Mouse (Mus musculus) ZHBTc4 (cell line): ENCODE data around the gene Tmbim1.

Experiments used
- DNase-seq: peaks from one replicate; pipeline ENCODE4 v3.0.0-alpha.2; 2011; ENCODE audit warnings: low read depth, low spot score

Gene Tmbim1

DNA sequence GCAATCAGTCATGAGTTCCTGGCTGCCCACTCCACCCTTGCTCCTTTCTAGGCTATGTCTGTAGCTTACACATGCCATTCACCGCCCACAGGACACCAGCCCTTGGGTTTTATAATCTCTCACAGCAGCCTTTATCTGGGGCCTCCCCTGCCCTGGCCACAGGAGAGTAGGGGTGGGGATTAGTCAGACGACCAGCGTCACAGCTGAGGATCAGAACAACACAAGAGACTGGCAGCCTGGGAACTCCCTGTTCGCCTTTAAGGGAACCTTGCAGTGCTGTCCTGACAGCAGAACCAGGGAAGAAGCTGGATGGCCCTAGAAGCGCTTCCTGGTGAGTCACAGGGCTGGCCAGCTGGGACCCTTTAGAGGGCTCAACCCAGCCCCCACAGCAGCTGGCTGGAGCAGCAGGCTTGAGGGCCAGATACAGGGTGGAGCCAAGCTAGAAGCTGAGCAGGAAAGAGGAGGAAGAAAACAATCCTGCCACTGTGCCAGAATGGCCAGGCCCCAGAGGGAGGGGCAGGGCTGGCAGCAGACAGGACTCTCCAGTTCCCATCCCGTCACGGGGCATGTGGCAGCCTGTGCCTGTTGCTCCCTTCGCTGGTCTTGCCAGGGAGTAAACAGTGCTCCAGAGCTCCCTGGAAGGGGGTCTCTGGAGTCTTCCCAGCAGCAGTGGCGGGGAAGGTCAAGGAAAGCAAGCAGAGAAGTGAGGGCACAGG, 9.8 kb downstream of the Tmbim1 start:
- no peak for DNase-seq

DNA sequence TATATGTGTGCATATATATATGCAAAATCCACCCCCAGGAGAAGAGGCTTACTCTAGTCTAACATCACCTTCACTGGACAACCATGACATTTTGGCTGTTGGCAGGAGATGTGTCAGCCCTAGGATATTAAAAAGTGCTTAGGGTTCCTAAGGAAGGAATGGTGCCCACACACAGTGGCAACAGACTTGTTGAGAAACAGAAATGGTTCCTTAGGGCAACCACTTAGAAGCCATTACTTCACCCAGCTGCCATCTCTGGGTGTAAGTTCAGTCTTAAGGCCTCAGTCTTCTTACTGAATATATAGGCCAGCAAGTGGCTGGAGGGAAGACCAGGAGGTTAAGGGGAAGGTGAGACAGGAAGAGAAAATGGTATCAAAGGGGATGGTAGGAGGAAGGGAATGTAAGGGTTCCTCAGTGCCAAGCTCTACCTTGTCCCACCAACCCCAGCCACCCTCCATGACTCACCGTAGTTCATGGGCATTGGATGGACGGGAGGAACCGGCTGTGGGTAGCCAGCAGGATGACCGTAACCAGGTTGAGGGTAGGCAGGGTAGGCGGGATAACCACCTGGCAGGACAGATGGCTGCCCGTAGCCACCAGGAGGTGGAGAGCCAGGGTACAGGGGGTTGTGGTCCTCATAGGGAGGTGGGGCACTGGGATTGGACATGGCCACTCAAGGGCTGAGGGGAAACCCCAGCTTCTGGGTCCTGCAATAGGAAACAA, 10.5 kb downstream of the Tmbim1 start:
- DNase-seq: no peak

DNA sequence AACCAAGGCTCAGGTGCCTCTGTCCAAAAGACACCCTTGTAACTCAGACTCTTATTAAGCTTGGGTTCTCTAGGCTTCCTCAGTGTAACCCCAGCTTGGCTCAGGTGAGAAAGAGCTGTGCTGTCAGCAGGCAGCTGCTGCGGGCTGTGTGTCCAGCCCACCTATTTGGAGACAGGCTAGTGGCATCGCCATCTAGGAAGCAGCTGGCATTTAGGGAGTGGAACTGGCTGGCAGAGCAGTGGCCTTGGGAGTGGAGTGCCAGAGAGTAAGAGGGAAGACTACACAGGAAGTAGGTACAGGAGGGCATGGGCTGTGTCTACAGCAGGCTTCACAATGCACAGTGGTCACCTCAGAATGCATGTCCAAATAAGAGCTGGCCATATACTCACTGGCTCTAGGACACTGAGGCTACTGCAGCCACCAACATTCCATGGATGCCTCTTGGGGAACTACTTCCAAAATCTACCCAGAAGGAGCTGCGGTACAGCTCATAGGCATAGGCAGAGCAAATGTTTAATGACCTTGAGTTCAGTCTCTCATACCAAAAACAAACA, 11.3 kb downstream of the Tmbim1 start:
- no peak for DNase-seq

DNA sequence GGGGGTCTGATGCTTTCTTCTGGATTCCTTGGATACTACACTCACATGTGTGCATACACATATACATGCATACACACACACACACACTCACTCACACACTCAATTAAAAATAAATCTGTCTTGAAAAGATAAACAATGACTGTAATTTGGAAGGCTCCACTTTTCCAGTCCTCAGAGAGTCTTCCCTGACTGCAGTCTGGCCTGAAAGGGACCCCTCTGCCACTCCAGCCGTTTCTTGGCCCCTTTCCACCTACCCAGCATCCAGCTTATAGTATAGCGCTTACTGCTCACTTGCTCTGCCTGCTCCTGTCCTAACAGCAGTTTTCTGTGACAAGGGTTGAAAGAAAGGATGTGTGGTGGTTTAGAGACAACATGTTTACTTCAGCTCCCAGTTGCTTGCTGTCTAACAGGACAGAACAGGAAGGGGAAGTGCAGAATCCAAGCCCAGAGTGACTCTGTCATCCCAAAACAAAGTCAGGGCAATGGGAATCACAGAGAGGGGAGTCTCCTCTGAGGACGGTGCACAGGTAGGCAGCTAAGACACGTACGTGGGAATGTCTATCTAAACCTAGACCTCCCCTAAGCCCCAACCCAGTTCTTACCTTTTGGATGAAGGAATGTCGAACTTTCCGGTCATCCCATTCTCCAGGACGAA, 12.0 kb downstream of the Tmbim1 start:
- no peak for DNase-seq

DNA sequence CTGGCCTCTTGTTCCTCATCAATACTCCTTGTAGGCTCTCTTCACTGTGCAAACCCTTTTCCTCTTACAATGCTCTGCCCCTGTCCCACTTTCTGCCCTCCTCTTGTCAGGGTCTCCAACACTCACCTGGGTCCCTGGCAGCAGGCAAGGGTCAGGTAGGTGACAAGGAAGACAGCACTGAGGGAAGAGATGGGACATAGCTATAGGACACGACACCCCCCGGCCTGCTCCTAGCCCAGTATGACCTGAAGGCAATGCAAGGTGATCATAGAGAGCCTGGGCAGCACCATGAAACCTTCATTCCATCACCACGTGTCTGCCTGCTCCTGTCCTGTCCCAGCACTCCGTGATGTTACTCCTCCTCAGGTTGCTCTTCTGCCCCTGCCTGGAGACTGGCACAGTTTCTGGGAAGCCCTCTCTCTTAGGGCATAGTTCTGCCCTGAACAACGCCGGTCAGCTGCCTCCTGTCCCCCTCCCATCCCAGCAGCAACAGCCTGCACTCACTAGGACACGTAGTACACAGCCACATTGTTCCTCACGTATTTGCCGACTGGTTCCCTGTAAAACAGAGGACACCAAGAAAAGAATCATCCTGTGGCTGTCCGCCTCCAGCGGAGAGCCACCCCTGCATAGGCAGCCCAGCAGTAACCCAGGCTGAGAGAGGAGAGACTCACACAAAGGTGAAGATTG, 12.9 kb downstream of the Tmbim1 start:
- DNase-seq: no peak

DNA sequence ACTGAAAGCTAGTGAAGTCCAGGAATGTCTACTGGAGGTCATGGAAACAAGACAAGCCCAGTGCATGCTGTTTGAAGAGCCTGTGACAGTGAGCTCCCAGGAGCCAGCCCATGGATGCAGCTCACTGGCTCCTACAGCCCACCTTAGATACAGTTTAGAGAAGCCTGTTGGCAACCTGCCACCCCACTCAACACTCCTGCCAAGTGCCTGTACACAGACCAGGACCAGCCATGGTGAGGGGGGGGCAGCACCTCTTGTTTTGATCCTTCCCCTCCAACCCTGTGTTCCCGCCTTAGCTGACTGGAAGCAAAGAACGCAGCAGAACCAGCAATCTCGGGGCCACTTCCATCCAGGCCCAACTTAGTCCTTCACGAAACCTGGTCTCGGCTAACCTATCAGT, 15.3 kb downstream of the Tmbim1 start:
- no peak for DNase-seq

DNA sequence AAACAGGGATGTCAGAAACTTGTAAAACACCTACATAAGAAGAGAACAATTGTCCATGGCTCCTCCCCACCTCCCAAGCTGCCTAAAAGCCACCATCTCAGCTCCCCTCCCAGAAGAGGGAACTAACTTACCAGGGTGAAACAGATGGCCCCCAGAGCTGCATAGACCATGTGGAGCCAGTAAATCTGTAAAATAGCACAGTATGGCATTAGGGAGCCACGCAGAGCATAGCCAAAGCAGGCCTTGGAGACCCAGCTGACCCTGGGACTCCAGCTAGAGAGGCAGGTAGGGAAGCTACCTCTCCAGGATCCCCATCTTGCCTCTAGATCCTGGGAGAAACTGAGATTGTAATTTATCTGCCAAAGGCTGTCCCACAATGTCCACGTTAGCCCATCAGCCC, 15.7 kb downstream of the Tmbim1 start:
- DNase-seq: no peak

DNA sequence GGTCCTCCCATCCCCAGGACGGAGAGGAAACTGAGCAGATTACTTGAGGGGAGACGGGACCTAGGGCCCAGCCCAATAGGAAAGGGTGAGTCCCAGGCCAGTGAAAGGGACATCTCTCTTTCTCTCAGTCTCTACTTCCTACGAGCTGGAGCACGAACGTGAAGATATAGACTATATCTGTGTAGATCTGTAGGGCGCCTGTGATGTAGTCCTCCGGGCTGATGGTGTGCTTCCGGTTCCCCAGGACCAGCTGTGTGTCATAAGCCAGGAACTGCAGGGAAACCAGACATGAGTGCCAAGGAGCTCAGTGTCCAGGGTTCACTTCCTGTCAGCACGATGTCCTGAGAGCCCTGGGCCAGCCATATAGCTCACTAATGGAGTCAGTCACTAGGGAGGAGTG, 16.2 kb downstream of the Tmbim1 start:
- DNase-seq: no peak

DNA sequence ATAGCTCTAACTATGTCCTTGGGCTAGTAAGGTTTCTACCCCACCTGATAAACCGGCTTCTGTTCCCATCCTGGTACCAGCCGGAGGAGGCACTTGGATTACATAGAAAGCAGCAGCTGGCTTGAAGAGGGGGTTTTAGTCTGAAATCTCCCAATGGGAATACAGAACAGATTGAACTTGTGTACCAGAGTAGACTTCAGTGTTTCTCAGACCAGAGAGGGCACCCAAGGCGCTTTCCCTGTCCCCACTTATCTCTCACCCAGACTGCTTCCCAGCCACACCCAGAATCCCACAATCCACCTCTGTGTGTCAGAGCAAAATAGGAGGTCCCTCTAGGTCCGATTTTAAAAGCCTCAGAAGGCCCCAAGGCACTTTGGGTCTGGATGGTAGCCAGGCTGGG, 17.1 kb downstream of the Tmbim1 start:
- DNase-seq: no peak

DNA sequence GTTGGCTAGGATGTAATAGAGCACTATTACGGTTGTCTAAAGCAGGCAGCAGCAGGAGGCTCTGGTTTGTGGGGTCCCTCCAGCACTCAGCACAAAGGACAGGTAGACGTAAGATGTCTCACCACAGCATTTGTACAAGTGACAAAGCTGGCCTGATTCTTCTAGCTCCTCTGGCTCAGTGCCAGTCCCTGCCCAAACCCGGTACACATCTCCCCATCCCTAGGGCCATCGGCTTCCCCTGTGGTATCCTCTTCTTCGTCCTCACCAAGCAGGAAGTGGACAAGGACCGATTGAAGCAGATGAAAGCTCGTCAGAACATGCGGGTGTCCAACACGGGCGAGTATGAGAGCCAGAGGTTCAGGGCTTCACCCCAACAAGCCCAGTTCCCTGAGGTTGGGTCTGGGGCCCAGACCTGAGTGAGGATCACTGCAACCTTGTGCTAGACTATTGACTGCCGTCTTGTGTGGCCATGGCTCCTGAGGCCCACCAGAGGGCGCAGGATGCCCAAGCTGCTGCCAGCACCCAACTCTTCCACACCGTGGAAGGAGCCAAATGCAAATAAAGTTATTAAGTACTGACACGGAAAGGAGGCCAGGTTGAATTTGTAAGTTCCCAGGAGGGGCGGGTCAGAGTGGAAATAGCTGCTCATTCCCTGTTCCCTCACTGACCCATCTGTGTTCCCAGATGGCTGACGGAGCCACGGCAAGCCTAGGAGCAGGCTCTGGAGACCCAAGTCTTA, 18.4 kb downstream of the Tmbim1 start:
- DNase-seq: peak; percentile 44

DNA sequence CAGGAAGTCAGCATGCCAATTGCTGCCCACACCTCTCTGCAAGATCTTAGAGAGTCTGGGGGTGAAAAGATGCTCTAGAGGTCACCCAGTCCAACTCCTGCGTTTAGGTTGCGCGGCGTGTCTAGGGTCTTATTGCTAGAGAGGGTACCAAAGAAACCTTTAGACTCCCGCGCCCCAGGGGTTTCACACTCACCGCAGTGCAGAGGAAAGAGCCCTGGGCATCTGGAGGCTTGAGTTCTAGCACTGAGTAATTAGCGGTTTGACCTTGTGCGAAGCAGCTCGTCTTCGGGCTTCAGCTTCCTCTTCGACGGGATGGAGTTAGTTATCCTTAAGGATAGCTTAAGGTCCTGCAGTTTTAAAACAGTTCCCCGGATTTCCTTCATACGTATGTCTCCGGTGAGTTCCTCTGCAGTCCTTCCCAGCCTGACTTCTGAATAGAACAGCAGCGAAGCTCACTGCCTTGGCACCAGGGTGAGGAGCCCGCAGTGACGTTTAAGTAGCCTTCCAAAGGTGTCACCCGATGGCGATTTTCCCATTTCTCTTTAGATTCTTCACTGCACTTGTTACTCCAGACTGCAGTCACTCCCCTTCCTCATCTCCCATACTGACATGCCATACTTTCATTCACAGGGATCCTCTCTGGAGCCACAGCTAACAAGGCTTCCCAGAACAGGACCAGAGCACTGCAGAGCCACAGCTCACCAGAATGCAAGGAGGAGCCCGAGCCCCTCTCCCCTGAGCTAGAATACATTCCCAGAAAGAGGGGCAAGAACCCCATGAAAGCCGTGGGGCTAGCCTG, 20.0 kb downstream of the Tmbim1 start:
- DNase-seq: no peak

DNA sequence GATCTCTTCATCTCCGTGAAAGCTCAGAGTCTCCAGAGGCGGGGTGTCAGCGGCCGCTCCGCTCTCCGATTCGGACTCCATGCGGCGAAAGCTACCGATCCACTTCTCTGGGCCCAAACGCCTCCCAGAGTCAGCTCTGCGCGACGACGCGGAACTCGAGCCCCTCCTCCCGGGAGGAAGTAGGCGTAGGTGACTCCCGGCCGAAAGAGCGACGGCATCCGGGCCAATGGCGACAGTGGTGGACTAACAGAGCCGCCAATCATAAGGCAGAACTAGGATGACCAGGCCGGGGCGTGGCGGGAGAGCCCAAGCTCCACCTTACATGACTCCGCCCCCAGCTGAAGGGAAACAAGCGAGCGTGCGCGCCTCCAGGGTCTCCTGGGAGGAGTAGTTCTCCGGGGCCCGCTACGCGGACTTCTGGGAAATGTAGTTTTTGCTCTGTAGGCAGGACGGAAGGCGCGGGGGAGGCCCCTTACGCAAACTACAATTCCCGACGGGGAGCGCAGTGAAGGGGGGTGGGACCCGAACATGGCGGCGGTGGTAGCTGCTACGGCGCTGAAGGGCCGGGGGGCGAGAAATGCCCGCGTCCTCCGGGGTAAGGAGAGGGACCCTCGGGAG, 20.8 kb downstream of the Tmbim1 start, which contains the start of the genes Aamp and Pnkd:
TSS of gene Aamp (minus strand) at position 196 of the 618 bp plus-strand sequence.
TSS of gene Pnkd (plus strand) at position 388 of the 618 bp plus-strand sequence.
- DNase-seq: peak; percentile 100

DNA sequence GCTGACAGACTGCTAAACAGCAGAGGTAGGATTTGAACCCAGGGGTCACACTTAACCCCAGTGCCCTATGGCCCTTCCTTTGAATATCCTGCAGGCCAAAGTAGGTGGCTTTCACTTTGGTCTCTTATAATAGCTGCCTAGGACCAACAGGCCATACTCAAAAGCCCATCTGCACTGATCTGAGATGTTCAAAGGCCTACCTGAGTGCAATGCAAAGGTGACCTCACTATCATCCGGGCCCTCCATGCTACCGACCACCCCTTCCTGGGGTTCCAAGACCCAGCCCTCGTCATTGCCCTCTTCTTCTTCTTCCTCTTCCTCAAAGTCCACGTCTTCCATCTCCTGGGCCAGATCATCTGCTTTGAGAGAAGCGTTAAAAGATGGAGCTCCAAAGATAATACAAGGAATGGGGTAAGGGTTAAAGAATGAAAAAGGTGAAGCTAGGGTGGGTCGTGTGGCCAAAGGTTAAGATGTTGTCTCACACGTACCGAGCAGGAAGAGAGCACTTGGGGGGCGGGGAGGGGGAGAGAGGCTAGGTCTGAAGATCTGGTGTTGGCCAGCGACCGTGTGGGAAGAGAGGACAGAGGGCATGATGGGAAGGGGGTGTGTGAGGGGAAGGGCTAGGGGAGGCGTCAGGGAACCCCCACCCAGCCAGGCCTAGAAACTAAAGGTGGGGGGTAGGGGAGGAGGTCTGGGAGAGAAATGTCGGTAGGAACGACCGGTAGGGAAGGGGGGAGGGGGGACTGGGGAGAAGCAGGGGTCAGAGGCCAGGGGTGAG, 21.5 kb downstream of the Tmbim1 start:
- DNase-seq: peak; percentile 68

DNA sequence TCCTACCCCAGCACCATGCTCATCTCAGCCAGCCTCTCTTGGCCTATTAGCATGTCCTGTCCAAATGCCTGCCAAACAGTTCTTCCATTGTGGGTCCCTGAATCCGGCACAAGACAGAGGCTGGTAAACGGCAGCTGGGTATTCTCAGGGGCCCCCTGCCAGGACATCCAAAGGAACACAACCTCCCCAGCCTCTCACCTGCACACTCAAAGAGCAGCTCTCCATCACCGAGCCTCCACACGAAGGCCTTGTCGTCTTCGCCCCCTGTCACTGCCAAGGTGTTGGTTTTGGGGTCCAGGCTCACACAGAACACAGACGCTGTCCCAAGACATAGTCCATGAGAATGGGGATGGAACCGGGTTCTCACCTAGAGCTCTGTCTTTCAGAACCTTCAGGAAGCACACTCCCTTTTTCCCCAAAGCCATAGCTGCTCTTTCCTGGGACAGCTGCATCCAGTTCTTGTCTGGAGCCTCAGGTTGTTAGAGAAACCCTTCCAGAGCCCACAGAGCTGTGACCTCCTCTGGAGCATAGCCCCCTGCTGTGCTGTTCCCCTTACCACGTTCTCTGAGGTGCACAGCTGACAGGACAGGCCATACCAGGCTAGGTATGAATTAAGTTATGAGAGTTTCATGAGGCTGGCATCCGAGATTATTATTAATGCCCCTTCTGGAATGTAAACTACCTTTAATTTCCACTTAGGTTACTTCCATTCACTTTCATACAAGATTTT, 22.4 kb downstream of the Tmbim1 start:
- DNase-seq: no peak

DNA sequence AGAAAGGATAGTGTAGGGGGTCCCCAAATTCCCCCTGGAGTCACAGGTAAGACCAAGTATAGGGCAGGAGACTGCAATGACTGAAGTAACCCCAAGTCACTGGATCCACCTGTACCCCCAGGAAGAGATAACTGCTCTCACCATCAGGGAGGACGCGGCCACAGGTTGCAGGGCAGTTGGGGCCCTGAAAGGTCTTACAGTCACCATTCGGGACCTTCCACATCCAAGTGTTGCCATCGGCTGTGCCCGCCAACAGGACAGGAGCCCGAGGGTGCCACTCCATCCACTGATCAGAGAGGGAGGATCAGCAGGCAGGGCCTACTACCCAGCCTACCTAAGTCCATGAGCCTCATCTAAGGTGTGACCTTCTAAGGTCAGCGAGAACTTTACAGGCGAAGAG, 23.5 kb downstream of the Tmbim1 start:
- no peak for DNase-seq

DNA sequence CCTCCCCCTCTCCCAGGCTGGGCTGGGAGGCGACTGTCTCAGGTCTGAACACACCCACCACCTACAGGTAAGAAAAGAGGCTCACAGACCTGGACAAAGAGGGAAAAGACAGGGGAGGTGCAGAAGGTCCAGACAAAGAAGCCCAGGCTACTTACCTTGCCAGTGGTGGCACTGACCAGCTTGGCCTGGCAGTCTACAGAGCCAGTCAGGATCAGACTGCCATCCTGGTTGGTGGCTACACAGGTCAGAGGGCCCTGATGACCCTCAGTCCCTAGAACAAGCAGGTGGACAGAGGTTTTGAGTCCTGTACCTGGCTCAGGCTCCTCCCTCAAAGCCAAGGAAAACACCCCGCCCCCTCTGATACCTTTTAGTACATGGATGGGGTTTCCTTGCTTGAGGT, 24.1 kb downstream of the Tmbim1 start:
- no peak for DNase-seq

DNA sequence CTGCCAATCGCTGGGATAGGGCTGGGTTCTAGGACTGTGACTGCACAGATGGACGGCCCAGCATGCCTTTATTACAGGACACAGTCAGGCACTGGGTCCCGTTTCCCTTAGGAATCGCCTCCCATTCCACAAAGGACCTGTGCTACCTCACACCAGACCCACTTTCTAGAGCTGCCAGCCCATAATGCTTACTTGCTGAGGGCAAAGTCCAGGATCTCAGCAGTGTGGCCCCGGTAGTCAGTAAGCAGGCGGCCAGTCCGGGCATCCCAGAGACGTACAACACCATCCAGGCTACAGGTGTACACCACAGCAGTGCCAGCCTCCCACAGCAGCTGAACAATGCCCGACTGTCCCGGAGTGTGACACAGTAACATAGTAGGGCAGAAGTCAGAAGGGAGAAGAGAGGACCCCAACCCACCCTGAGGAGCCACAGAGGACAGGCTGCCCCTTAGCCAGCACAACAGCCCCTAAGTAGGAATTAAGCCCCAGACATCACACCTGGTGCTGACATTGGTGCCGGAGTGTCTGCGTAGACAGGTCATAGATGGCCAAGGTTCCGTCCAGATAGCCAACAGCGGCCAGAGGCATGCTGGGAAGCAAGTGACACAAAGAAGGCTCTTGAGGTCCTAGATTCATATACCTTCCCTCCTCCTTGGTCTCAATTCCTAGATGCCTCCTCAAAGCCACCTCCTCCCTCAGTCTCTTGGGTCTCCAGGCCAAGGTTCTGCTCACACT, 24.7 kb downstream of the Tmbim1 start:
- no peak for DNase-seq

DNA sequence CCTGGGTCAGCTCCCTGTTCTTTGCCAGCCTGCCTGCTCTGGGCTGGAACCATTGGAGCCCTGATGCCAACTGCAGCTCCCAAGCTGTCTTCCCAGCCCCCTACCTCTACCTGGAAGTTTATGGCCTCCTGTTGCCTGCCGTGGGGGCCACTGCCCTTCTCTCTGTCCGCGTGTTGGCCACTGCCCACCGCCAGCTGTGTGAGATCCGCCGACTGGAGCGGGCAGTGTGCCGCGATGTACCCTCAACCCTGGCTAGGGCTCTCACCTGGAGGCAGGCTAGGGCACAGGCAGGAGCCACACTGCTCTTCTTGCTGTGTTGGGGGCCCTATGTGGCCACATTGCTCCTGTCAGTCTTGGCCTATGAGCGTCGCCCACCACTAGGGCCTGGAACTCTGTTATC, 26.4 kb downstream of the Tmbim1 start:
- peak; percentile 36 for DNase-seq
